Mouse (Mus musculus): ENCODE measurements around the gene Sfi1.
"Not testable (repeated sequence)": the region's sequence is repeated elsewhere in the genome, so short reads cannot be mapped to it uniquely, and the experiment has no call there.

Gene Sfi1

GRCm38 (mm10) chr11:3193363-3193762, at the start of gene Sfi1:
TSS of gene Sfi1 (minus strand) at chr11:3193463.
- DNase-seq (ENCODE audit: low read depth): no peak

- DNase-seq (ENCODE audit: low read depth): no peak
Observed at GRCm38 (mm10) chr11:3242395-3242794, 49.1 kb upstream of the Sfi1 start.

GRCm38 (mm10) chr11:3235277-3235676, 42.0 kb upstream of the Sfi1 start:
- DNase-seq (ENCODE audit: low read depth): no peak

GRCm38 (mm10) chr11:3233704-3234103, 40.4 kb upstream of the Sfi1 start:
- DNase-seq (ENCODE audit: low read depth): no peak

- DNase-seq (ENCODE audit: low read depth): no peak
Observed at GRCm38 (mm10) chr11:3232248-3232647, 39.0 kb upstream of the Sfi1 start.

GRCm38 (mm10) chr11:3227113-3227512, 33.9 kb upstream of the Sfi1 start:
- DNase-seq (ENCODE audit: low read depth): no peak

- DNase-seq (ENCODE audit: low read depth): no peak
Observed at GRCm38 (mm10) chr11:3223105-3223504, 29.8 kb upstream of the Sfi1 start.

- DNase-seq (ENCODE audit: low read depth): no peak
Observed at GRCm38 (mm10) chr11:3212526-3212925, 19.3 kb upstream of the Sfi1 start.

GRCm38 (mm10) chr11:3206783-3207182, 13.5 kb upstream of the Sfi1 start:
- DNase-seq (ENCODE audit: low read depth): no peak

- no peak for DNase-seq (ENCODE audit: low read depth)
Observed at GRCm38 (mm10) chr11:3205207-3205606, 11.9 kb upstream of the Sfi1 start.

GRCm38 (mm10) chr11:3203771-3204170, 10.5 kb upstream of the Sfi1 start:
- DNase-seq (ENCODE audit: low read depth): no peak

- peak; percentile 35 for DNase-seq (ENCODE audit: low read depth)
Observed at GRCm38 (mm10) chr11:3202781-3203441, 9.6 kb upstream of the Sfi1 start.

GRCm38 (mm10) chr11:3202231-3202701, 9.0 kb upstream of the Sfi1 start, which contains the start of gene Eif4enif1:
TSS of gene Eif4enif1 (plus strand) at chr11:3202392.
- peak; percentile 53 for DNase-seq (ENCODE audit: low read depth)

GRCm38 (mm10) chr11:3201326-3202230, 8.3 kb upstream of the Sfi1 start:
- DNase-seq (ENCODE audit: low read depth): peak; percentile 67

GRCm38 (mm10) chr11:3200636-3201035, 7.4 kb upstream of the Sfi1 start:
- DNase-seq (ENCODE audit: low read depth): not testable (repeated sequence)

GRCm38 (mm10) chr11:3182707-3183106, 10.6 kb downstream of the Sfi1 start:
- DNase-seq (ENCODE audit: low read depth): not testable (repeated sequence)

- DNase-seq (ENCODE audit: low read depth): not testable (repeated sequence)
Observed at GRCm38 (mm10) chr11:3181971-3182370, 11.3 kb downstream of the Sfi1 start.

- not testable (repeated sequence) for DNase-seq (ENCODE audit: low read depth)
Observed at GRCm38 (mm10) chr11:3181250-3181649, 12.0 kb downstream of the Sfi1 start.

- not testable (repeated sequence) for DNase-seq (ENCODE audit: low read depth)
Observed at GRCm38 (mm10) chr11:3180510-3181160, 12.6 kb downstream of the Sfi1 start.

- DNase-seq (ENCODE audit: low read depth): not testable (repeated sequence)
Observed at GRCm38 (mm10) chr11:3179726-3180092, 13.6 kb downstream of the Sfi1 start.

- DNase-seq (ENCODE audit: low read depth): not testable (repeated sequence)
Observed at GRCm38 (mm10) chr11:3178968-3179725, 14.1 kb downstream of the Sfi1 start.
